Mouse (Mus musculus) small intestine, adult 10 weeks (tissue): Measurements from ENCODE around the gene Mgll. TPM values are rescaled to one million over a fixed set of nuclear protein-coding genes. Genes with fewer than 3 reads are reported as not detected.

Source experiments
- polyA plus RNA-seq: library from polyadenylated mRNA; stranded (reverse); fragments of 350-450 nt; fragmentation: Illumina TruSeq; extraction: RNeasy Lipid Tissue Mini Kit (QIAGEN cat#74804); gene quantifications from one replicate; pipeline ENCODE4 v1.2.3, GENCODE M21; 2014; ENCODE audit warnings: low replicate concordance

Gene Mgll
- polyA plus RNA-seq = 2.8 TPM

GRCm38 (mm10) chr6:88724313-88725195 is at the start of gene Mgll:
Gene Mgll, plus strand, starts transcription at chr6:88724412.

GRCm38 (mm10) chr6:88841781-88842689 is 117.8 kb downstream of the Mgll start, which contains the start of gene Abtb1:
Gene Abtb1, minus strand, starts transcription at chr6:88841984.

GRCm38 (mm10) chr6:88874868-88875508 is 150.8 kb downstream of the Mgll start, which contains the start of gene Podxl2:
Gene Podxl2, minus strand, starts transcription at chr6:88875044.

Other genes starting within 250 kb of the Mgll start
- gene Sec61a1, start 205.5 kb upstream of the Mgll start, polyA plus RNA-seq = 182 TPM
- 1.9 TPM for gene Kbtbd12, start 86.5 kb upstream of the Mgll start, polyA plus RNA-seq
- 1.0 TPM for gene Abtb1, start 117.6 kb downstream of the Mgll start, polyA plus RNA-seq
- gene Podxl2, start 150.6 kb downstream of the Mgll start, polyA plus RNA-seq = not detected
- gene Mcm2, start 174.4 kb downstream of the Mgll start, polyA plus RNA-seq = 2.0 TPM
- gene Tpra1, start 177.8 kb downstream of the Mgll start, polyA plus RNA-seq = 2.1 TPM